19 mouse cellular contexts compared by ENCODE assay signal in genomic region chr3:133436279-133436860, GRCm38 (mm10).
DNase-seq lines count a peak whose midpoint lies in the region.
"Had no signal": no experiment of that assay in that cellular context is flagged by ENCODE, and none has a peak within 500 bp of the region (broad histone marks: within the 10 kb centered on the region; RNA-seq: fewer than 3 reads in every experiment).

No protein-coding gene starts in this region.

- peak; percentile 60 for DNase-seq in kidney, adult 9 months
- no peak for DNase-seq in kidney, postnatal 10 days
- DNase-seq in 416B (ENCODE audit: low read depth): peak; percentile 80
- DNase-seq in adipocyte (ENCODE audit: low spot score): peak; percentile 16
- peak; percentile 52 for DNase-seq in induced T-regulatory cell, adult 2 months (ENCODE audit: low read depth)
- no peak for DNase-seq in left cerebral cortex, postnatal 10 days (ENCODE audit: extremely low spot score in 1 of 2, low spot score in 2 of 2)
- no peak for DNase-seq in ovary, postnatal 10 days (ENCODE audit: low spot score)
- DNase-seq: adrenal gland, postnatal 14 days; cerebellum, adult 11-12 months; cerebellum, adult 9-11 months; forebrain, postnatal 0 days; gastrocnemius, postnatal 14 days; heart, adult 11 months; left cerebral cortex, postnatal 4 days; liver, embryonic 13.5 days; lung, embryonic 14.5 days; midbrain, embryonic 14.5 days; retina, postnatal 1 day; right cerebral cortex, postnatal 14 days had no signal

- intact Hi-C loops in left cerebral cortex, postnatal 10 days (cut with DNase I): no loop called here

Comparison
In these comparisons a context has a peak if more than half of its experiments do, and no peak if none do; other contexts are left out.
1. DNase-seq: peak in kidney, adult 9 months (single experiment), 416B (single experiment), adipocyte (single experiment) and induced T-regulatory cell, adult 2 months (single experiment); none in kidney, postnatal 10 days (single experiment), left cerebral cortex, postnatal 10 days (0 of 2) and ovary, postnatal 10 days (single experiment).